Mouse (Mus musculus): Measurements from ENCODE around the gene Abca1. TPM values are rescaled to one million over a fixed set of nuclear protein-coding genes. Genes with fewer than 3 reads are reported as not detected.

Gene Abca1
- total RNA-seq (2014; rRNA removed) (65.4 and 89.1 TPM in 2 replicates), polyA plus RNA-seq (2012; rRNA removed) (17.1 and 21.0 TPM in 2 replicates)

DNA sequence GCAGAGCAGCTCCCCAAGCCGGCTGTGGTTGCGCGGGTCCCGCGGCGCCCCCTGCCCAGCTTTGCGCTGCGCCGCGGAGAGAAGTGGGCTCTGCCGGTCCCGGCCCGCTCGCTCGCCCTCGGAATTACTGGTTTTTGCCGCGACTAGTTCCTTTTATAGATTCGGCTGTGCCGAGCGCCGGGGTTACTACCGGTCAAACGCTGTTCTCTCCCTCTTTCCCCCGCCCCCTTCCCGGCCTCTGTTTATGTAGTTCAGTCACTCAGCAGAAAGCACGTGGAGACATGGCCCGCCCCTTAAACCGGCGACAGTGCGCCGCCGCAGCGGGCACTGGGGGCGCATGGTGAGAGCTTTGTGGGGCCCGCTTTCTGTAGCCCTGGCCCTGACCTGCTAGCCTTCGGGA, at the start of gene Abca1:
Abca1 (minus strand) TSS at position 129 of the 400 bp plus-strand sequence.
- whole genome bisulfite sequencing = under 1% methylated on average over 37 of the region's 37 CpGs
- H3K4me3 ChIP-seq (ENCODE audit: insufficient read depth, low read depth, low read length) = peak within 1 kb of the TSS; percentile 98
- H3K79me2 ChIP-seq (ENCODE audit: control insufficient read depth, insufficient read depth, low read length) = peaks cover 26% of the 10 kb centered on the region; the same call in 1 of the 2 replicates
- H3K27me3 ChIP-seq (ENCODE audit: control insufficient read depth, insufficient read depth, low read length) = no peaks in the 10 kb centered on the region
- peak; percentile 88 for DNase-seq (ENCODE audit: extremely low read depth, low read depth, low spot score)
- peaks cover 23% of the 10 kb centered on the region for H3K4me1 ChIP-seq (ENCODE audit: control insufficient read depth, insufficient read depth, low read length)
- H3K36me3 ChIP-seq (ENCODE audit: control insufficient read depth, insufficient read depth, low read length) = no peaks in the 10 kb centered on the region
- H3K27ac ChIP-seq (replicated peaks; ENCODE audit: insufficient read depth, low read depth, low read length) = peak within 1 kb of the TSS; percentile 96
- peak; percentile 97 for TF ChIP-seq POLR2A (IDR thresholded peaks at IDR 0.05; ENCODE audit: extremely low read depth, insufficient read depth, low read length)
- peak; percentile 22; the same call in 1 of the 2 replicates for TF ChIP-seq CTCF (IDR thresholded peaks at IDR 0.05; ENCODE audit: low read depth, low read length)
- H3K9ac ChIP-seq (ENCODE audit: low read depth, low read length) = peak within 1 kb of the TSS; percentile 95

- Histone ChIP-seq H3K27me3 (ENCODE audit: control insufficient read depth, insufficient read depth, low read length) (no peaks in the 10 kb centered on the region), H3K4me1 (ENCODE audit: control insufficient read depth, insufficient read depth, low read length) (peaks cover 9% of the 10 kb centered on the region; the same call in 1 of the 2 replicates), H3K36me3 (ENCODE audit: control insufficient read depth, insufficient read depth, low read length) (no peaks in the 10 kb centered on the region), H3K27ac (replicated peaks; ENCODE audit: insufficient read depth, low read depth, low read length) (no peak overlapping the region), H3K79me2 (ENCODE audit: control insufficient read depth, insufficient read depth, low read length) (no peaks in the 10 kb centered on the region), H3K9ac (ENCODE audit: low read depth, low read length) (no peak overlapping the region), H3K4me3 (ENCODE audit: insufficient read depth, low read depth, low read length) (no peak overlapping the region)
- 37% methylated on average over 7 of the region's 7 CpGs for WGBS
- peak; percentile 91 for DNase-seq (ENCODE audit: extremely low read depth, low read depth, low spot score)
- TF ChIP-seq CTCF (IDR thresholded peaks at IDR 0.05; ENCODE audit: low read depth, low read length) = no peak
- TF ChIP-seq POLR2A (IDR thresholded peaks at IDR 0.05; ENCODE audit: extremely low read depth, insufficient read depth, low read length) = no peak
Observed at GRCm38 (mm10) chr4:53204482-53204881, 44.8 kb upstream of the Abca1 start.

DNA sequence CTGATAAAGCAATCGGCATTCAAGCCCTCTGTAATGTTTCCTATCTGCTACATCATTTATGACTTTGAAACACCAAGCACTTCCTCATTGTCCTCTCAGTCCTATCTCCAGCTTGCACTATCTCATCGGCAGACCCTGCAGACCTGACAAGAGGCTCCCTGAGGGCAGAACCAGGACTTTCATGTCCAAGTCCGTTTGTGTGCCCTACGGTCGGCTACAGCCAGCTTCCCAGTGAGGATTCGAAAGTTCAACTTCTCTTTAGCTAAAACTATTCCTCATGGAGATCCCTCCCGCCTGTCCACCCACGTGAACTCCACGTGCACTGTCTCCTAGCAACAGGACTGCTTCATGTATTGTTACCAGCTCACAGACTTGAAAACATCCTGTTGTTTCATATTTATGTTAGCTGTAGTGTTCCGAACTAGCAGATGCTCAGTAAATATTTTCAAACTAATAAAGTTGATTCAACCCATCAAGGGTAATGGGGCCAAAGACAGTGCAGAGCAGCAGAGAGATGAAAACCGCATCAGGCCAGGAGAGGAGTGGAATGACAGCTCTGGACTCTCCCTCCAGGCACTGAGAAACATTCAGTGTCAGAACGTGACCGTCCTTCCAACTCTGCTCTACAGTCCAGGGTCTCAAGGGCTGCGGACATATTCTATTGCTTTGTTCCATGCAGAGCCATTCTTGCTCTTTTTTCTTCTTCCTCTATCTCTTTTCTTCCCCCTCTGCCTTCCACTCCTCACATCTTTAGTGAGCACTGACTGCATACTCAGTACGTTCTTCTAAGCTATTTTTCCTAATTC, 44.1 kb upstream of the Abca1 start:
- peaks cover 9% of the 10 kb centered on the region; the same call in 1 of the 2 replicates for H3K4me1 ChIP-seq (ENCODE audit: control insufficient read depth, insufficient read depth, low read length)
- 47% methylated on average over 15 of the region's 15 CpGs for WGBS
- no peaks in the 10 kb centered on the region for H3K79me2 ChIP-seq (ENCODE audit: control insufficient read depth, insufficient read depth, low read length)
- H3K4me3 ChIP-seq (ENCODE audit: insufficient read depth, low read depth, low read length) = no peak overlapping the region
- no peak for TF ChIP-seq CTCF (IDR thresholded peaks at IDR 0.05; ENCODE audit: low read depth, low read length)
- no peak for TF ChIP-seq POLR2A (IDR thresholded peaks at IDR 0.05; ENCODE audit: extremely low read depth, insufficient read depth, low read length)
- no peaks in the 10 kb centered on the region for H3K27me3 ChIP-seq (ENCODE audit: control insufficient read depth, insufficient read depth, low read length)
- H3K9ac ChIP-seq (ENCODE audit: low read depth, low read length) = no peak overlapping the region
- DNase-seq (ENCODE audit: extremely low read depth, low read depth, low spot score) = peak; percentile 85
- no peak overlapping the region for H3K27ac ChIP-seq (replicated peaks; ENCODE audit: insufficient read depth, low read depth, low read length)
- H3K36me3 ChIP-seq (ENCODE audit: control insufficient read depth, insufficient read depth, low read length) = no peaks in the 10 kb centered on the region

DNA sequence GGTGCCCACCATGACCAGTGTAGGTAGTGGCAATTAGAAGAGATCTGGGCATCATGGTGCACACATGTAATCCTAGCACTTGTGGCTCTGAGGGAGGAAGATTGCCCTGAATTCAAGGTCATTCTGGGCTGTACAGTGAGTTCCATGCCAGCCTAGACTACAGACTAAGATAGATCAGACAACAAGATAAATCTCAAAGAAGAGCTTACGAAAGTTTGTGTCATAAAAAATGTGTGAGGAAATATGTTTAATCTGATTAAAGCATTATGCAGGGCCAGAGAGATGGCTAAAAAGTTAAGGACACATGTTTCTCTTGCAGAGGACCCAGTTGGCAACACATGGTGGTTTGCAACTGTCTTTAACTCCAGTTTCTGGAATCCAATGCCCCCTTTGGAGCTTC, 40.6 kb upstream of the Abca1 start:
- Histone ChIP-seq H3K4me1 (ENCODE audit: control insufficient read depth, insufficient read depth, low read length) (peaks cover 16% of the 10 kb centered on the region; the same call in 1 of the 2 replicates), H3K27me3 (ENCODE audit: control insufficient read depth, insufficient read depth, low read length) (no peaks in the 10 kb centered on the region), H3K27ac (replicated peaks; ENCODE audit: insufficient read depth, low read depth, low read length) (no peak overlapping the region), H3K4me3 (ENCODE audit: insufficient read depth, low read depth, low read length) (no peak overlapping the region), H3K9ac (ENCODE audit: low read depth, low read length) (no peak overlapping the region), H3K79me2 (ENCODE audit: control insufficient read depth, insufficient read depth, low read length) (no peaks in the 10 kb centered on the region), H3K36me3 (ENCODE audit: control insufficient read depth, insufficient read depth, low read length) (no peaks in the 10 kb centered on the region)
- TF ChIP-seq POLR2A (IDR thresholded peaks at IDR 0.05; ENCODE audit: extremely low read depth, insufficient read depth, low read length) = no peak
- TF ChIP-seq CTCF (IDR thresholded peaks at IDR 0.05; ENCODE audit: low read depth, low read length) = no peak
- no peak for DNase-seq (ENCODE audit: extremely low read depth, low read depth, low spot score)
- WGBS = 66% methylated on average over 1 of the region's 1 CpGs

DNA sequence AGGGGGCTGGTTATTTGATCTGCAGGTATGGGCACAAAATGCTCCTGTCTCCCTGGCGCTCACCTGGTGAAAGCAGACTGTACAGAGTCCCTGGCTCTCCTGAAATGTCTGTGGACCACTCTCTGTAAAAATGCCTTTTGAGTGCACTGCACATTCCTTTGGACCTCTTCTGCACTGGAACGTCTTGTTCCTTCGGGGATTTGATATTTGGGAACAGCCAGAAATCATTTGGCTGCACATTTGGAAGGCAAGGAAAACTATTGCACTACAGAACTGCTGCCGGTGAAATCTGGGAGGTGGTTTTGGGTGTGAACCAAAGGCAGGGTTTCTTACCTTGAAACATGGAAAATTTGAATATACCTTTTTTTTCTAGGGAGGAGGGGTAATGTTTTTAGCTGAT, 38.1 kb upstream of the Abca1 start:
- Histone ChIP-seq H3K9ac (ENCODE audit: low read depth, low read length) (no peak overlapping the region), H3K4me3 (ENCODE audit: insufficient read depth, low read depth, low read length) (no peak overlapping the region), H3K79me2 (ENCODE audit: control insufficient read depth, insufficient read depth, low read length) (no peaks in the 10 kb centered on the region), H3K27ac (replicated peaks; ENCODE audit: insufficient read depth, low read depth, low read length) (no peak overlapping the region), H3K36me3 (ENCODE audit: control insufficient read depth, insufficient read depth, low read length) (no peaks in the 10 kb centered on the region), H3K4me1 (ENCODE audit: control insufficient read depth, insufficient read depth, low read length) (peaks cover 9% of the 10 kb centered on the region; the same call in 1 of the 2 replicates), H3K27me3 (ENCODE audit: control insufficient read depth, insufficient read depth, low read length) (no peaks in the 10 kb centered on the region)
- 71% methylated on average over 4 of the region's 4 CpGs for WGBS
- TF ChIP-seq POLR2A (IDR thresholded peaks at IDR 0.05; ENCODE audit: extremely low read depth, insufficient read depth, low read length) (no peak), CTCF (IDR thresholded peaks at IDR 0.05; ENCODE audit: low read depth, low read length) (no peak)
- DNase-seq (ENCODE audit: extremely low read depth, low read depth, low spot score) = no peak
